Mouse (Mus musculus) G1E (cell line): ENCODE results near the gene Hnrnpk.

Experiments
- CTCF ChIP-seq: IDR thresholded peaks from 2 replicates; pipeline ENCODE4 v1.5.1; 2012; ENCODE audit warnings: low read depth, low read length, inconsistent platforms, mixed read lengths
- GATA1 ChIP-seq: IDR thresholded peaks from 2 replicates; pipeline ENCODE4 v1.6.1; 2012; ENCODE audit warnings: borderline replicate concordance, low read length, inconsistent platforms, mixed read lengths

- TF ChIP-seq CTCF (no peak), GATA1 (no peak)
Measured at GRCm38 (mm10) chr13:58415838-58416237, 12.7 kb upstream of the Hnrnpk start.
